Mouse (Mus musculus) heart, postnatal 4 days (tissue): Measurements from ENCODE around the gene Prss40. TPM values are rescaled to one million over a fixed set of nuclear protein-coding genes. Genes with fewer than 3 reads are reported as not detected.
A peak's percentile ranks its signal among the peaks of the same experiment; 100 is the strongest.
"Not testable (repeated sequence)": the region's sequence is repeated elsewhere in the genome, so short reads cannot be mapped to it uniquely, and the experiment has no call there.

ENCODE experiments used
- DNase-seq: peaks from one replicate; pipeline ENCODE4 v3.0.0; 2021
- total RNA-seq, 2 experiments: library from RNA; stranded (reverse); gene quantifications; 2 replicates each; pipeline ENCODE4 v1.2.3; 2021

The Prss40 gene
- total RNA-seq, 2 experiments from 2014 or later = not detected

DNA sequence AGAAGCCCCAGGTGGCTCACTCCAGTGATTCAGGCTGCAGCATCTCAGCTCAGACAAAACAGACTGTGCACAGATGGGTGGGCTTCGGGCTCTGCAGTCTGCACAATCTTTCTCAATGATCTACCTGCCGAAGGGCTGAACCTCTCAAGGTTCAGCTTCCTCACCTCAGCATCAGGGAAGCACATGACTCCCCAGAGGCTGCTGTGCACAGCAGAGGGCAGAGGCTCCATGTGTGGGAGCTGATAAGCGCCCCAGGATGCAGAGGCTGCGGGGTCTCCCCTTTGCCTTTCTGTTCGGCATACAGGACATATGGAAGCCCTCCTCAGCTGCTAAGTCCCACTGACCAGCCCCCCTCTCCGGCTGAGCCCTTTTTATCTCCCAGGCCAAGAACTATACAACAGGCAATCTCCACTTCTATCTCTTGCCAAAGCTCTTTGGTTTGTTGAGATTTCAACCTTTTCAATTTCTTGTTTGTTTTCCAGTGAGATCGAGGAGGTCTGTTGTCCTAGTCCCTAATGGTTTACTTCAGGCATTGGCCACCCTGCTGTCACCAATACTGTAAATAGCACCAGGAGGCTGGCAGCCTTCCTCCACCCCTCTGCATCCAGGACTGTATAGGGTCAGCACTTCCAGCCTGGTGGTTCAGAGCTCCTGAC lies 25.6 kb downstream of the Prss40 start, which contains the start of gene Cfc1:
Gene Cfc1 (plus strand): TSS at position 606 of the 656 bp plus-strand sequence.
- DNase-seq = not testable (repeated sequence)

DNA sequence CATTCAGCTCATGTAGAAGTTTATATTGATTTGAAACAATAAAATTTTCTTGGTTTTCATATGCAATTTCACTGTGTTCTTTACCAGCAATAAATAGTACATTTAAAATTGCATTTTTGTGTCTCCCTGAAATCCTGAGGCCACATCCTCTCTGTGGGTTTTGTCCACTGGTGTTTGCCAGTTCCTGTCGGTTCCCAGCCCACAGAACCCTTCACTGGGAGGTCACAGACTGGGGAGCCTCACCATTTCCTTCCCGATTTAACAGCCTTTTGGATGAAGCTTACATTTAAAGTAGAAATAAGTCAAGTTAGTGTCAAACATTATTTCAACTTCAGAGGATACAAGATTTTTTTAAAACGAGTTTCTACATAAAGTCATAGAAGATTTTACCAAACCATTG lies 26.2 kb downstream of the Prss40 start:
- DNase-seq = not testable (repeated sequence)

DNA sequence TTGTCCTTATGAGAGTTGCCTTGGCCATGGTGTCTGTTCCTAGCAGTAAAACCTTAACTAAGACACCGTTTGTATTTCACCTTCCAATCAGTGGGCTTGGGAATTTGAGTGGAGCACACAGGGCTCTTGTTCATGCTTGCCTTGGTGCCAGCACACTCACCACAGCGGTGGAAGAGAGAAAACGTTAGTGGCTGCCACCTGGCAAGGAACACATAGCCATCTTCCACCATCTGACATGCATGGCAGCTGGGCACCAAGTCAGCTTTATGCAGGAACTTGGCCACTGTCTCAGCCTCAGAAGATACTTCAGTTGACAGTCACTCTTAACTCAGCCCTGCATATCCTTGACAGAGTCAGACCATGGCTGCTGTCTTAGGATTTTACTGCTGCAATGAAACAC lies 37.1 kb downstream of the Prss40 start:
- DNase-seq = no peak

DNA sequence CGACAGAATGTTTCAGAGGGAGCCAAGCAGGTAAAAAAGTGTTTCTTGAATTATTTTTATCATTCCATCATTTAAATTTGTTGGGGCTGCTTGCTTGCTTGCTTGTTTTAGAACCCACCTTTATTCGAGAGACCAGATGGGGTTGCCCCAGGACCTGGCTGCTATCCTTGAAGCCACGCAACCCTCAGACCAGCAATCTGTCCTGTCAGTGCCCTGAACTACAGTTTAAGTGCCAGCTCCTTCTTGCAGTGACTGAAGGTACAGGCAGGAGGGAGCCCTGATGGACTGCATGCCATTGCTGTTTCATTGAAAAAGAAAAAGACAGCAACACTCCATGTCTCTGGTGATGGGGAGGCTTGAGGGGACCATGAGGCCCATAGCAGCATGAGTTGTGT lies 37.9 kb downstream of the Prss40 start:
- no peak for DNase-seq

DNA sequence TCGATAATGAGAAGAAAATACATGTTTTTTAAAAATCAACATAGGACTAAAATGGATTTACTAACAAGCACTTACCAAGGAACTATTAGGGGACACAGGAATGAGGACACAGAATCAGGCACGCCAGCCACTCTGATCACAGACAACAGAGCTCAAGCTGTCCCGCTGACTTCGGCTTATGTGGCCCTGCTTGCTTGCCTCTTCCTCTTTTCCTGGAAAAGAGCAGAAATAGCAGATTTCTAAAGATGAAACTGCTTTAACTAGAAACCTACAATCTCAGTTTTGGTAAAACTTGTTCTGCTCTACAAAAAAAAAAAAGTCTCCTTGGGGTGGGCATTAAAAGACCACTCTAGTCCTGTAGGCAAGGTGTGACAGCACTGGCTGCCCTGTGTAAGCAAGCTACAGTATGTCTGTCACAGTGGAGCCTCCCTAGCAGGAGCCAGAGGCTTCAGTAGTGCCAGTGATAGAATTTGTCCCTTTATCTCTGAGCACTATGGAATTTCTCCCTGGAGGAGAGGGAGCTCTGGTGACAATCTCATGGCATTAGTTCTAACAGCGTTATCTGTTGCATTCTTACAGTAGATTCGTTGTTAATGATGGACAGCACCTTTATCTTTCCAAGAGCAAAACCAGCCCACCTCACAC lies 38.4 kb downstream of the Prss40 start:
- no peak for DNase-seq

DNA sequence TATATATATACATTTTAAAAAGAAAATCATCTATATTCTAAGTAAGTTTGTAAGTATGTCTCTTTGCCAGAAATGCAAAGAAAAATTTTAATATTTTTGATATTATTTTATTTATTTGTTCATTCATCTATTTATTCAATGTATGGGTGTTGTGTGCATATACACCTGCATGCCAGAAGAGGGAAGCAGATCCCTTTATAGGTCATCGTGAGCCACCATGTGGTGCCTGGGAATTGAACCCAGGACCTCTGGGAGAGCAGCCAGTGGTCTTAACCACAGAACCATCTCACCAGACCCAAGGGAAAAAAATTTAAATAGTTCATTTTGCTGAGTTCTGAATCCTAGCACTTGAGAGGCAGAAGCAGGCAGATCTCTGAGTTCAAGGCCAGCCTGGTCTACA lies 42.5 kb downstream of the Prss40 start:
- no peak for DNase-seq

DNA sequence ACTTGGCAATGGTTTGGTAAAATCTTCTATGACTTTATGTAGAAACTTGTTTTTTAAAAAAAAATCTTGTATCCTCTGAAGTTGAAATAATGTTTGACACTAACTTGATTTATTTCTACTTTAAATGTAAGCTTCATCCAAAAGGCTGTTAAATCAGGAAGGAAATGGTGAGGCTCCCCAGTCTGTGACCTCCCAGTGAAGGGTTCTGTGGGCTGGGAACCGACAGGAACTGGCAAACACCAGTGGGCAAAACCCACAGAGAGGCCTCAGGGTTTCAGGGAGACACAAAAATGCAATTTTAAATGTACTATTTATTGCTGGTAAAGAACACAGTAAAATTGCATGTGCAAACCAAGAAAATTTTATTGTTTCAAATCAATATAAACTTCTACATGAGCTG lies 42.9 kb downstream of the Prss40 start:
- DNase-seq = not testable (repeated sequence)

DNA sequence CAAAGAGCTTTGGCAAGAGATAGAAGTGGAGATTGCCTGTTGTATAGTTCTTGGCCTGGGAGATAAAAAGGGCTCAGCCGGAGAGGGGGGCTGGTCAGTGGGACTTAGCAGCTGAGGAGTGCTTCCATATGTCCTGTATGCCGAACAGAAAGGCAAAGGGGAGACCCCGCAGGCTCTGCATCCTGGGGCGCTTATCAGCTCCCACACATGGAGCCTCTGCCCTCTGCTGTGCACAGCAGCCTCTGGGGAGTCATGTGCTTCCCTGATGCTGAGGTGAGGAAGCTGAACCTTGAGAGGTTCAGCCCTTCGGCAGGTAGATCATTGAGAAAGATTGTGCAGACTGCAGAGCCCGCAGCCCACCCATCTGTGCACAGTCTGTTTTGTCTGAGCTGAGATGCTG lies 43.4 kb downstream of the Prss40 start:
- DNase-seq = not testable (repeated sequence)

DNA sequence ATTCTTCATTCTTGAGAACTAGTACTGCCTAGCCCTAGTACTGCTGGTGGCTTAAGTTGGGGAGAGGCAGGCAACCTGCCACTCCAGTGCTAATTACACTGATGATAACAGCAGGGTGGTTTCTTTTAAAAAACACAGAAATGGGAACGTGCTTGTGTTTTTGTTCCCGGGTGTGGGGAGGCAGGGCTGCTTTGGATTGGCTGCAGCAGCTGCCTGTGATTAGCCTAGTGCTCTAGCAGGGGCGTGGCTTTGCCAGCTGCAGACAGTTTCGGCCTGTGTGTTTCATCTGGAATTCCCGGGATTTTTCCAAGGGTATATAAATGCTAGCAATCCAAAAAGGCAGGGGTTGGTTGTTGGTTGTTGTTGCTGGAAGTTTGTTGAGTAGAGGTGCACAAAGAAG lies 44.1 kb downstream of the Prss40 start:
- DNase-seq = no peak

DNA sequence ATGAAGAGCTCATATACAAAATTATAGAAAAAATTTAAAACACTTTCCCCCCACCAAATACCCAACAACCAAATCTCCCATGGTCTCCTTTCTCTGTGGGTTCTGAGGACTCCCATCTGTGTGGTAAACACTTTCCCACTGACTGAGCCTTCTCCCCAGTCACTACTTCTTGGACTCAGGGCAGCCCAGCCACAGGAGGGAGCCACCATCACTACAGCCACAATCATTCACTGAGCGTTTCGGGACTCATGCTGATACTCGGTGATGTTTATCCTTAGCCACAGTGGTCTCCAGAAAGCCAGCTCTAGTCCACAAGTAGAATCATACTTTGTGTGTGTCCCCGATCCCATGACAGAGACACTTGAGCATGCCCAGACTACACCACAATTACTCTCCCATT lies 47.7 kb downstream of the Prss40 start:
- no peak for DNase-seq

DNA sequence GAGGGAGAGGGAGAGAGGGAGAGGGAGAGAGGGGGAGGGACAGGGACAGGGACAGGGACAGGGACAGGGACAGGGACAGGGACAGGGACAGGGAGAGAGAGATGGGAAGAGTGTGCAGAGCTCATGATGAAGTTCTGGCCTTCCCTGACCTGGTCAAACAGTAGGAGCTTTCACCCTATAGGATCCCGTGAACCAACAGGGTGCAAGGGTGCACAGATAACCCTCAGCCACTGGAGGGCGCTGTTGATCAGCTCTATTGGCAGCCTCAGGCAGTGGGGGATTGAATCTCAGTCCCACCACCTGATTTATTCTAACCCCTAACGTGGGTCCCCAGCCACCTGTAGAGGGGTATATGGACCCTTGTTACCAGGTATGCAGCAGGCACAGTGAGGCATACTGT lies 49.7 kb downstream of the Prss40 start:
- DNase-seq = peak; percentile 47

DNA sequence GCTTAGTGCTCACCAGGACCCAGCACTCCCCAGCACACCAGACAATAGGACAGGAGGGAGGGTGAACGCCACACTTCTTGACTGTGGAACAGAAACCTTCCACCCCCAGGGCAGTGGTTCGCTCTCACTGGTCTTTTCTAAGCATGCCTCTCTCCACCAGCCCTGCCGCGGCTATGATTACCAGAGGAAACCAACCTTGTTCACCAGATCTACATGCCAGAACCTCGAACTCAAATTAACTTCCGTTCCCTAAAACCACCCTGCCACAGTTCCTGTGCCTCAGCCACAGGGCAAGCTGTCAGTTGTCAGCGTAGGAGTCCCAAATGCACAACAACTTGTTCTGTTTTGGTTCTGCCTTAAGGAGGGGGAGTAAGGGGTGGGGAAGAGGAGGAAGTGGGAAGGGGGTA lies 50.2 kb downstream of the Prss40 start:
- DNase-seq = no peak

DNA sequence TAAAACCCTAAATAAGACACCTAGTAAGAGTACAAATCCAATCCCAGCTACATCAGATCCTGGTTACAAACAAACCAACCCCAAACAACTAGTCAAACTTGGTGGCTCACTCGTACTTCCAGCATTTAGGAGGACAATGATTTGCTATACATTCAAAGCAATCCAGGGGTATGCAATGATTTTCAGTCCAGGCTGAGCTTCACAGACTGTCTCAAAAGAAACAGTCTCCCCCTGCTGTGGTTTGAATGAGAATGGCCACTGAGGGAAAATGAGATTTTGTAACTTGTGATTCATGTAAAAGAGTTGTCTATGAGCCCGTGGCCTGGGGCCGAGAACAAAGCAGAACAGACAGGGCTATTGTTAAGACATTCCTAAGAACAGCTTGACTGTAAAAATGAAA lies 52.8 kb downstream of the Prss40 start:
- no peak for DNase-seq

DNA sequence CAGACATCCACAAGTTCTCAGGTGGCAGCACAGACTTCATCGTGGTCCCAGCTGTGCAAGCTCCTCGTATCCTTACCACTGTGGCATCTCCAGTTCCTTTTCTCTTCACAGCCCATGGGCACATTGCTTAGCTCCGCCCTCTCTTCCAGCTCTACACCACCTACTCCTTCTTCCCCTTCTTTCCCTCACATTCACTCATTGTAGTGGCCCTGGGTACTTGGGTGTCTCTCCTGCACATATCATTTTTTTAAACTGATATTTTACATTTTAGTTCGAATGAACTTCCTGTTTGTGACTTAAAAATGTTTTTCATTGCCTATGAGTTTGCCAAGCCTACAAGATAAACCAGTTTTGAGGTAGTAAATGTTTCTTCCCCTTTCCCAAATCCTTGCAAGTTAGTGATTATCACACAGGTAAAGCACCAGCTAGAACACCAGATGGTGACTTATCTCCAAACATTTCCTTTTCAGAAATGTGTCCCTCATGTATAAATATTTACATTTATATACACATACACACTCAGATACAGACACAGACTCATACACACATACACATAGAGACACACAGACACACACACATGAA lies 54.7 kb downstream of the Prss40 start:
- no peak for DNase-seq

DNA sequence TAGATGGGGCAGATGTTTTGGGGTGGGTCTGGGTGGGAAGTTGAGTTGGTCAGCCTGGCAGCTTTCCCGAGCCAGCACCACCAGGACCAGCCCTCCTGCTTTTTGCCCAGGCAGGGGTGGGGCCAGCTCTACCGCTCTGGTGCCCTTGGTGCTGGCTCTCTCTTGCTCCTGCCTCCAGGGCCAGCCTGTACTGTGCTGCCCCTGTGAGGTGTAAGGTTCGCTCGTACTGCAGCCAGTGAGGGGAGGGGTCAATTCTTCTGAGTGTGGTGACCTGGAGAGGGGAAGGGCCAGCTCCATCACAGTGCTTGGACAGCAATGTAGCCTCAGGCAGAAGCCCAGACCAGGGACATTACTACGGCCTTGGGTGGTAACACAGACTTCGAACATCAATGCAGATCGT lies 55.4 kb downstream of the Prss40 start:
- no peak for DNase-seq

DNA sequence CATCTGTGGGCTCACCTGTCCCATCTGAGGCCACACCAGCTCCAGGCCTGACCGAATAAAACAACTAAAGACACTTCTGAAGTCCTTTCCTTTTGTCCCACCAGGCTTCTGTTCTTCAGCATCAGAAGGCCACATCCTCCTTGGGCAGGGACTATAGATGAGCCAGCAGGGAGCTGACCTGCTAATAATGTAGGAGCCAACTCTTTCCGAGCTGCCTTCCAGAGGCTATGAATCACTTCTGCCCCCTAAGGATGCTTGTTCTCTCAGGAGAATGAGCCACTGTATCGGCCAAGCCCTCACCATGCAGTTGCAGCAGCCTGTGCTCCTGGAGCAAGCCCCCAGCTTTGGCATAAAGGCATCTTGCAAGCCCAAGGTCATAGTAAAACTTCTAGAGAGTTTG lies 57.8 kb downstream of the Prss40 start:
- DNase-seq = no peak

Other genes starting within 250 kb of the Prss40 start
- gene Ccdc115, start 121.3 kb downstream of the Prss40 start, total RNA-seq = 10 to 100 TPM; 16.4 to 19.9 TPM
- gene Imp4, start 121.1 kb downstream of the Prss40 start, total RNA-seq = 10 to 100 TPM; 43.4 to 46.3 TPM
- gene Ptpn18, start 101.2 kb downstream of the Prss40 start, total RNA-seq = 1 to 10 TPM; 7.8 to 9.3 TPM
- gene Prss39, start 62.5 kb downstream of the Prss40 start, total RNA-seq = not detected
- not detected for gene Cfc1, start 25.3 kb downstream of the Prss40 start, total RNA-seq
- gene Amer3, start 18.7 kb upstream of the Prss40 start, total RNA-seq = not detected